Mouse (Mus musculus) limb, embryonic 10.5 days (tissue): ENCODE data around the gene Morc4. TPM values are rescaled to one million over a fixed set of nuclear protein-coding genes. Genes with fewer than 3 reads are reported as not detected.

Experiments used
- DNase-seq: peaks from one replicate; pipeline ENCODE4 v3.0.0-alpha.2; 2017; ENCODE audit warnings: low spot score
- H3K27ac ChIP-seq: fragments of 300-500 bp; sonication (generic); 2 replicates; pipeline ENCODE4 v1.5.1; 2016; ENCODE audit warnings: mild to moderate bottlenecking
- H3K27me3 ChIP-seq: fragments of 300-500 bp; sonication (generic); 2 replicates; pipeline ENCODE4 v1.6.1; 2016; ENCODE audit warnings: low read depth, mild to moderate bottlenecking; ENCODE audit not compliant: poor library complexity, severe bottlenecking
- H3K36me3 ChIP-seq: fragments of 300-500 bp; sonication (generic); 2 replicates; pipeline ENCODE4 v1.6.1; 2016; ENCODE audit warnings: mild to moderate bottlenecking, moderate library complexity
- H3K4me1 ChIP-seq: fragments of 300-500 bp; sonication (generic); 2 replicates; pipeline ENCODE4 v1.6.1; 2016
- H3K4me3 ChIP-seq: fragments of 300-500 bp; sonication (generic); 2 replicates; pipeline ENCODE4 v1.5.1; 2016; ENCODE audit warnings: mild to moderate bottlenecking, moderate library complexity
- H3K9me3 ChIP-seq: fragments of 300-500 bp; sonication (generic); replicated peaks from 2 replicates; pipeline ENCODE4 v1.6.1; 2016; ENCODE audit warnings: mild to moderate bottlenecking
- WGBS: fragments of 180-500 bp; shearing (Covaris S2); methylation state at CpG from one replicate; pipeline ENCODE4 v1.1.7; 2016; 5-methylcytosine and 5-hydroxymethylcytosine counted together
- polyA plus RNA-seq: library from polyadenylated mRNA; unstranded; fragments of >200 nt; fragmentation: Nextera tagmentation; extraction: Ambion mirVana; gene quantifications from 2 replicates; pipeline ENCODE4 v1.2.1, GENCODE M21; 2016

Morc4 gene
- polyA plus RNA-seq, result 5.7 and 7.2 TPM in 2 replicates

DNA sequence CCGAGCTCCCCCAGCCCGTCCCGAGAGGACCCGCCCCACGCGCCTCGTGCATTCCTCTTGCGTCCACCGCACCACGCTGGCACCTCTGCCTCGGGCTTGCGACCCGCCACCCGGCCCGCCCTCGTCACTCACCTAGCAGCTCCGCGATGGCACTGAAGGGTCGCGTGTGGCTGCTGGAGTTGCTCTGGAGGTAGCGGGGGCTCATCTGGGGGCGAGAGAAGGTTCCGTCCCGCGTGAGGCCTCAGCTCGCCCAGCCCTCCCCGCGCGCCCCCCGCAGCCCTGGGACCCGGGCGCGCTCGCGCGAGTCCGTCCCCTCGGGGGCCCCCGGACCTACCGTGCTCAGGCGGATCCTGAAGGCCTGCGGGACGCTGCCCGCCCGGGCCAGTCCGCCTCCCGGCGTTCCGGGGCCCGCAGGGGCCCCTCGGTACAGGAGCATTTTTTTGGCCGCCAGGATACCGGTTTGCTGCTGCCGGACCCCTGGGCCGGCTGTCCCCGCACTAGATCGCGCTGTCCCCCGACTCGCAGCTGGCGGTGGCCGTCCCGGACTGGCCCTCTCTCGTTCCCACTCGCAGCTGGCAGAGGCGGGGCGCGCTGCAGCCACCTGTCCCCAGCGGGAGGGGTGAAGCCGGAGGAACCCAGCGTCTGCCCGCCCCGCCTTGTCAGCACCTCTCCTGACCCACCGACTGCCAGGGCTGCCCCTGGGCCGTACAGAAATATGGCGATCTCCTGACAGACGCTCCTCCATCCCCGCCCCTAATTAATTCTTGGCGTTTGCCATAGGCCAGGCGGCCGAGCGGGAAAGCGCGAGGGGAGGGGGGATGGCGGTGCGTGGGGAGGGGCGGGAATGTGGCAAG is at the start of gene Morc4:
Morc4 (minus strand) TSS at position 740 of the 854 bp plus-strand sequence.
- Histone ChIP-seq H3K9me3 (no peaks in the 10 kb centered on the region), H3K4me1 (no peaks in the 10 kb centered on the region), H3K36me3 (no peaks in the 10 kb centered on the region), H3K4me3 (peak within 1 kb of the TSS; percentile 63), H3K27me3 (peaks cover 92% of the 10 kb centered on the region), H3K27ac (peak within 1 kb of the TSS; percentile 76)
- WGBS, result 16% methylated on average over 56 of the region's 87 CpGs
- peak; percentile 61 for DNase-seq

DNA sequence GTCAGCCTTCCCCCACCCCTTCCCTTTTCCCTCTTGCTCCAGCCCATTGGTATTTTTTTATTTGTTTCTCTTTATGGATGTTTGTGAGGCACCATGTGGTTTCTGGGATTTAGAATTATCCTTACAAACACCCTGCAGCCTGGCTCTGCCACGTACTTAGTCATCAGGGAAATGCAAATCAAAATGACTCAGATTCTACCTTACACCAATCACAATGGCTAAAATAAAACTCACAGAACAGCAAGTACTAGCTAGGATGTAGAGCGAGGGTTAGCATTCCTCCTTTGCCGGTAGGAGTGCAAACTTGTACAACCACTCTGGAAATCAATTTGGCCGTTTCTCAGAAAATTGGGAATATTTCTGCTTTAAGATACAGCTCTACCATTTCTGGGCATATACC is 49.1 kb upstream of the Morc4 start:
- Histone ChIP-seq H3K36me3 (no peaks in the 10 kb centered on the region), H3K4me3 (no peak overlapping the region), H3K27ac (no peak overlapping the region), H3K27me3 (peaks cover 45% of the 10 kb centered on the region), H3K4me1 (no peaks in the 10 kb centered on the region), H3K9me3 (no peaks in the 10 kb centered on the region)
- DNase-seq, result no peak
- 92% methylated on average over 4 of the region's 4 CpGs for WGBS

GRCm38 (mm10) chrX:139891387-139891786 is 19.9 kb upstream of the Morc4 start:
- Histone ChIP-seq H3K27ac (no peak overlapping the region), H3K27me3 (peaks cover 71% of the 10 kb centered on the region), H3K4me1 (no peaks in the 10 kb centered on the region), H3K9me3 (no peaks in the 10 kb centered on the region), H3K36me3 (no peaks in the 10 kb centered on the region), H3K4me3 (no peak overlapping the region)
- no peak for DNase-seq
- 56% methylated on average over 1 of the region's 1 CpGs for WGBS

DNA sequence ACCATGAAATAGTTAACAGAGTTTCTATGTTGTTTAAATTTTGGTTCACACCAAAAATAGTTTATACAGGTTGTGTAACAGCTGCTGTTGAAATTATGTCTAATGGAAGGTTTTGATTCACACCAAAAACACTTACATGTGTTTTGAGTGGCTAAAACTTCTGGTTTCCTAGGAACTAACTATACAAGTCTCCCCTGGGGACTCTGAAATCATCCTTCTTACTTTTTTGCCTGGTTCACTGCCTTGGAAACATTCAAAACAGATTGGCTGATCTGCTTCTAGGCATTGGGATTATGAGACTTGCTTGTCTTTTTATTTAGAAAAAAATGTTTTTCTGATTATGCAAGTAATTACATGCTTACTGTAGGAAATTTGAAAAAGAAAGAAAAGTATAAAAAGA is 11.7 kb upstream of the Morc4 start:
- H3K4me1 ChIP-seq, result no peaks in the 10 kb centered on the region
- DNase-seq, result no peak
- H3K36me3 ChIP-seq, result no peaks in the 10 kb centered on the region
- H3K27ac ChIP-seq, result no peak overlapping the region
- peaks cover 82% of the 10 kb centered on the region for H3K27me3 ChIP-seq
- no peaks in the 10 kb centered on the region for H3K9me3 ChIP-seq
- no peak overlapping the region for H3K4me3 ChIP-seq

GRCm38 (mm10) chrX:139877936-139878335 is 6.5 kb upstream of the Morc4 start:
- Histone ChIP-seq H3K36me3 (no peaks in the 10 kb centered on the region), H3K9me3 (no peaks in the 10 kb centered on the region), H3K27ac (no peak overlapping the region), H3K27me3 (peaks cover 82% of the 10 kb centered on the region), H3K4me3 (no peak overlapping the region), H3K4me1 (no peaks in the 10 kb centered on the region)
- no peak for DNase-seq
- 49% methylated on average over 3 of the region's 3 CpGs for WGBS

DNA sequence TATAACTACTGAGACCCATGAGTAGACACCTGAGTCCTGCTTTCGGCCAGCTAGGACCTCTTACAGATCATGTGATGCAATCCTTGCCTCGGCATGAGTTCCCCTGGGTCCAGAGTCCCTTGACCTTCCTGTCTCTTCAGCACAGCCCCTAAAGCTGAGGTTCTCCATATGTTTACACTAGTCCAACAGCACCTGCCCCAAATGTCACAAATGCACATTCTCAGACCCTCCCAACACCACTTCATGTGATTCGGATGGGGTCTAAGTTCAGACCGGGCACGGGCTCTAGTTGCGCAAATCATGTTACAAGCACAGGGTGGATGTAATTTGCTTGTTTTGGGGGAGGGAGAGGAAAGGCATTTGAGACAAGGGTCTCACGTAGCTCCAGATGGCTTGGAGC is 5.6 kb upstream of the Morc4 start:
- Histone ChIP-seq H3K9me3 (no peaks in the 10 kb centered on the region), H3K4me1 (no peaks in the 10 kb centered on the region), H3K4me3 (no peak overlapping the region), H3K27me3 (peaks cover 89% of the 10 kb centered on the region), H3K27ac (no peak overlapping the region), H3K36me3 (no peaks in the 10 kb centered on the region)
- 78% methylated on average over 7 of the region's 7 CpGs for WGBS
- DNase-seq, result no peak

DNA sequence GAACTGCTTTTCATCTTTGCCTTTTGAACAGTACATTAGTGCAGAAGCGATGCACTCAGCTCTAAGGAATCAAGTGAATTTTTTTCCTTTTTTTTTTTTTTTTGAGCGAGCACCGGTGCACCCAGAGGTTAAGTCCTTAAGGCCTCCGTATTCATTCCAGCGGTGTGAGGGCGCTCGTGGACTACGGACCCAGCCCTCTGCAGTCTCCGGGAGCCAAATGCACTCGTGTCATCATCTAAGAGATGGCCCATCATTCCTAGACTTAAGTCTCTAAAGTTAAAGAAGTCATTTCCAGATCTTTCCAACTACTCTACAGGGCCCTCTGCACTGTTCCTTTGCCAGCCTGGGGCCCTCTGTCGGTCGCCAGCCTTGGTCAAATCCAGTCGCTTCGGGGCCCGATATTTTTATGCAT is 1.2 kb downstream of the Morc4 start:
- Histone ChIP-seq H3K9me3 (no peaks in the 10 kb centered on the region), H3K4me3 (peak overlapping the region; percentile 63), H3K27me3 (peaks cover 92% of the 10 kb centered on the region), H3K27ac (no peak overlapping the region), H3K36me3 (no peaks in the 10 kb centered on the region), H3K4me1 (no peaks in the 10 kb centered on the region)
- DNase-seq, result peak; percentile 32
- WGBS, result 13% methylated on average over 15 of the region's 15 CpGs

DNA sequence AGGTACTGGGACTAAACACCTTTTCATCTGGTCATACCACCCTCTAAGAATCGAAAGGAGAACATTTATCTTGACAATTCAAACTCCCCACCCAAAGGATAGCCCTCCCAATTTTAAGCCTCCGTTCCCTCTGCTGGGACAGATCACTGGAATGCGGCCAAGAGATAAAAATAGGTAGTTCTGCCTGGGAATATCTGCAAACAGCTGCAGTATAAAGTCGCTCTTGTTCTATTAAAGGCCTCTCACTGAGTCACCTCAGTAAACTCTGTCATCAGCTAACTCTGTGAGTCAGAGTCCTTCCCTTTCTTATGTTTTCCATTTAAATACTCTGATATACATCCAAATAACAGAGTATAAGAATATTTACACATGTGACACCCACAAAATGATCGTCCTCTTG is 12.1 kb downstream of the Morc4 start:
- H3K4me1 ChIP-seq, result no peaks in the 10 kb centered on the region
- H3K4me3 ChIP-seq, result no peak overlapping the region
- 88% methylated on average over 5 of the region's 5 CpGs for WGBS
- H3K36me3 ChIP-seq, result no peaks in the 10 kb centered on the region
- H3K9me3 ChIP-seq, result no peaks in the 10 kb centered on the region
- peaks cover 64% of the 10 kb centered on the region for H3K27me3 ChIP-seq
- no peak overlapping the region for H3K27ac ChIP-seq
- DNase-seq, result no peak

GRCm38 (mm10) chrX:139854795-139855194 is 16.7 kb downstream of the Morc4 start:
- H3K27me3 ChIP-seq, result peaks cover 43% of the 10 kb centered on the region
- DNase-seq, result no peak
- no peaks in the 10 kb centered on the region for H3K9me3 ChIP-seq
- H3K4me3 ChIP-seq, result no peak overlapping the region
- H3K36me3 ChIP-seq, result no peaks in the 10 kb centered on the region
- H3K27ac ChIP-seq, result no peak overlapping the region
- no peaks in the 10 kb centered on the region for H3K4me1 ChIP-seq
- WGBS, result 88% methylated on average over 4 of the region's 4 CpGs

- 88% methylated on average over 6 of the region's 6 CpGs for WGBS
- H3K36me3 ChIP-seq, result no peaks in the 10 kb centered on the region
- DNase-seq, result no peak
- H3K4me3 ChIP-seq, result no peak overlapping the region
- peaks cover 77% of the 10 kb centered on the region for H3K27me3 ChIP-seq
- no peaks in the 10 kb centered on the region for H3K9me3 ChIP-seq
- H3K4me1 ChIP-seq, result no peaks in the 10 kb centered on the region
- no peak overlapping the region for H3K27ac ChIP-seq
These were observed 30.4 kb downstream of the Morc4 start for GRCm38 (mm10) chrX:139841091-139841490.

DNA sequence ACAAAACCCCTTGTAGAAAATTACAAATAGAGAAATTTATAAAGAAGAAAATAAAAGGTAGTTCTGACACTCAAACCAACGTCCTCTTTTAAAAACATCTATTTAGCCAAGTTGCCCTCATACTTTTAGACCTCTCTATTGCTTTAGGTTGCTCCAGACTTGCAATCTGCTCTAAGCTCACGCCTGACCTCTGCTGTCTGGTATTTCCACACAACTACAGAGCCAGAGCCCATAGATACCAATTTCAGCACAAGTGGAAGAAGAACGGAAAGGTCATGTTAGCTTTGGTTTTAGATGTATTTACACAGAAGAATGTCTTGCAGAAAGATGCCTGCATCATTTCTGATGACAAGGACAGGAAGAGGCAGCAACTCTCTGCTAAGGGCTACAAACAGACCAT is 32.4 kb downstream of the Morc4 start:
- Histone ChIP-seq H3K27me3 (peaks cover 83% of the 10 kb centered on the region), H3K4me1 (no peaks in the 10 kb centered on the region), H3K9me3 (no peaks in the 10 kb centered on the region), H3K27ac (no peak overlapping the region), H3K36me3 (no peaks in the 10 kb centered on the region), H3K4me3 (no peak overlapping the region)
- WGBS, result 51% methylated on average over 3 of the region's 3 CpGs
- no peak for DNase-seq

- Histone ChIP-seq H3K4me3 (no peak overlapping the region), H3K27me3 (peaks cover 53% of the 10 kb centered on the region), H3K9me3 (no peaks in the 10 kb centered on the region), H3K4me1 (no peaks in the 10 kb centered on the region), H3K36me3 (no peaks in the 10 kb centered on the region), H3K27ac (no peak overlapping the region)
- 23% methylated on average over 5 of the region's 5 CpGs for WGBS
- DNase-seq, result peak; percentile 48
These were observed 39.0 kb downstream of the Morc4 start for GRCm38 (mm10) chrX:139832464-139832863.

GRCm38 (mm10) chrX:139828363-139829092 is 42.9 kb downstream of the Morc4 start:
- WGBS, result 95% methylated on average over 6 of the region's 6 CpGs
- no peak overlapping the region for H3K4me3 ChIP-seq

More at GRCm38 (mm10) chrX:139828363-139829092, 42.9 kb downstream of the Morc4 start:
- DNase-seq, result no peak
- Histone ChIP-seq H3K4me1 (no peaks in the 10 kb centered on the region), H3K27ac (no peak overlapping the region), H3K27me3 (peaks cover 58% of the 10 kb centered on the region), H3K36me3 (no peaks in the 10 kb centered on the region), H3K9me3 (no peaks in the 10 kb centered on the region)
